Mouse (Mus musculus) forebrain, embryonic 10.5 days (tissue): Measurements from ENCODE around the gene Adamts18. TPM values are rescaled to one million over a fixed set of nuclear protein-coding genes. Genes with fewer than 3 reads are reported as not detected.

ENCODE experiments used
- DNase-seq: peaks from one replicate; pipeline ENCODE4 v3.0.0-alpha.2; 2017; ENCODE audit warnings: low spot score; ENCODE audit errors: extremely low spot score
- H3K27ac ChIP-seq: fragments of 300-500 bp; sonication (generic); 2 replicates; pipeline ENCODE4 v1.5.1; 2016; ENCODE audit warnings: mild to moderate bottlenecking
- H3K27me3 ChIP-seq: fragments of 300-500 bp; sonication (generic); 2 replicates; pipeline ENCODE4 v1.6.1; 2016; ENCODE audit warnings: mild to moderate bottlenecking; ENCODE audit not compliant: poor library complexity, severe bottlenecking
- H3K36me3 ChIP-seq: fragments of 300-500 bp; sonication (generic); replicated peaks from 2 replicates; pipeline ENCODE4 v1.6.1; 2016; ENCODE audit warnings: mild to moderate bottlenecking, moderate library complexity
- H3K4me1 ChIP-seq: fragments of 300-500 bp; sonication (generic); 2 replicates; pipeline ENCODE4 v1.6.1; 2016
- H3K4me3 ChIP-seq: fragments of 300-500 bp; sonication (generic); 2 replicates; pipeline ENCODE4 v1.5.1; 2016; ENCODE audit warnings: mild to moderate bottlenecking, moderate library complexity
- H3K9me3 ChIP-seq: fragments of 300-500 bp; sonication (generic); 2 replicates; pipeline ENCODE4 v1.6.1; 2016; ENCODE audit warnings: mild to moderate bottlenecking, moderate library complexity
- WGBS: fragments of 180-500 bp; shearing (Covaris S2); methylation state at CpG from one replicate; pipeline ENCODE4 v1.1.7; 2016; 5-methylcytosine and 5-hydroxymethylcytosine counted together
- polyA plus RNA-seq: library from polyadenylated mRNA; unstranded; fragments of >200 nt; fragmentation: Nextera tagmentation; extraction: Ambion mirVana; gene quantifications from 2 replicates; pipeline ENCODE4 v1.2.1, GENCODE M21; 2016

The Adamts18 gene
- polyA plus RNA-seq, 1 experiment from 2014 or later: 1.6 TPM

DNA sequence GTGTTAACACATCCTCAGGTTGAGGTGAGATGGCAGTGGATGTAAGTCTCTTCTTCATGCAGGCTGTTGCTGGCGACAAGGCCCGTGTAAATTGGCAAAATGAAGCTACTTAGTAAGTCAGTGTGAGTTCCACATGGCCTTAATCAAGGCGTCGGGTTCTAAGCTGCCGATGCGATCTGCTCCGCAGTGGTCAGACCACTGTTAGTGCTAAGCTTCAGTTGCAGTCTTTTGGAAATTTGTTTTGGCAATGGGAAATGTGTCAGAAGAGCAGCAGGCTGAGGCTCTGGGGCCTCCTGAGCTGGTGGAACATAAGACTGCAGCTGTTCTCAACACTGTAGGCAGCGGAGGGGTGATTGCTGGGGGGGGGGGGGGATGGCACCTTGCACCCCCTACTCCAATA is 182.6 kb downstream of the Adamts18 start:
- Histone ChIP-seq H3K36me3 (no peaks in the 10 kb centered on the region), H3K27me3 (no peaks in the 10 kb centered on the region), H3K9me3 (no peaks in the 10 kb centered on the region), H3K27ac (peak overlapping the region; percentile 65; the same call in 1 of the 2 replicates), H3K4me3 (no peak overlapping the region), H3K4me1 (peaks cover 40% of the 10 kb centered on the region)
- WGBS: 89% methylated on average over 8 of the region's 8 CpGs
- no peak for DNase-seq

DNA sequence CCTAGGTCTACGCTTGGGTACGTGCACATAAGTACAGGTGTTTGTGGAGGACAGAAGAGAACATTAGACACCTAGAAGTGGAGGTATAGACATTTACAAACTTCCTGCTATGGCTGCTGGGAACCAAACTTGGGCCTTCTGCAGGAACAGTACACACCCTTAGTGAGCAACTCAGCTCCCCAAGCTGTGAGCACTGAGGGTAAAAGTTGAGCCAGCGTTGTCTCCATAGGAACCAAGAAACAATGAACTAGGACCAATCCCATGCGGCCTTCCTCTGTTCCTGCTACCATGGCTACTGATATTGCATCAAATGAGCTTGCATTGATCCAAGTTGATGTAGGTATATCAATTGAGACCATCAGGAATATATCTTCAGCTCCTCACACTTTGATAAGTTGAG is 183.5 kb downstream of the Adamts18 start:
- no peak overlapping the region for H3K4me3 ChIP-seq
- no peaks in the 10 kb centered on the region for H3K9me3 ChIP-seq
- peaks cover 40% of the 10 kb centered on the region for H3K4me1 ChIP-seq
- peak overlapping the region; percentile 48 for H3K27ac ChIP-seq
- DNase-seq: no peak
- WGBS: 62% methylated on average over 4 of the region's 4 CpGs
- H3K36me3 ChIP-seq: no peaks in the 10 kb centered on the region
- H3K27me3 ChIP-seq: no peaks in the 10 kb centered on the region

DNA sequence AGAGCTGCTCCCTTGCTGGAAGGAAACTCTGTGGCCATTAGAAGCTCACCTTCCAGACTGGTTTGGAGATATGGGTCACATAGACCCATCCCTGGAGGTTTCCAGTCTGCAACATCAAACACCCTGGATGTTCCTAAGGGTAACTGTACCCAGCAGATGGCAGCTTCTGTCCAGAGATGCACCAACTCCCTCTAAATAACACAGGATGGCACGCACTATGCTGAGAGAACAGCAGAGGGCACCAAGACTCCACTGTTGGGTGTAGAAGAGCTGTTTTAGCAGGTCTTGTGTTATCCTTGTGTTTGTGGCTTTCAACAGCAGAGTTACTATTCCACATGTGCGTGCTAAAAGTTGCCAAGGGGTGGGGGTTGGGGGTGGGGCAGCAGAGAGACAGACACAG is 184.0 kb downstream of the Adamts18 start:
- H3K4me3 ChIP-seq: no peak overlapping the region
- WGBS: 16% methylated on average over 2 of the region's 2 CpGs
- peaks cover 36% of the 10 kb centered on the region for H3K4me1 ChIP-seq
- no peaks in the 10 kb centered on the region for H3K36me3 ChIP-seq
- no peaks in the 10 kb centered on the region for H3K9me3 ChIP-seq
- DNase-seq: peak; percentile 76
- H3K27me3 ChIP-seq: no peaks in the 10 kb centered on the region
- H3K27ac ChIP-seq: peak overlapping the region; percentile 48

DNA sequence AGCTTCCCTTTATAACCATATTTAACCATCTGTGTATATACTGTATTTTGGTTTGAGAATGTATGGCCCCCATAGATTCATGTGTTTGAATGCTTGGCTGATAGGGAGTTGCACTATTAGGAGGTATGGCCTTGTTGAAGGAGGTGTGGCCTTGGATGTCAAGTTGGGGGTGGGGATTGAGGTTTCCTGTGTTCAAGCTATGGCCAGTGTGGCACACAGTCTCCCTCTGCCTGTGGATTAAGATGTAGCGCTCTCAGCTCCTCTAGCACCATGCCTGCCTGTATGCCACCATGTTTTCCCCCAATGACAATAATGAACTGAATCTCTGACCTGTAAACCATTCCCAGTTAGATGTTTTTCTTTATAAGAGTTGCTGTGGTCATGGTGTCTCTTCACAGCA is 188.4 kb downstream of the Adamts18 start:
- H3K36me3 ChIP-seq: no peaks in the 10 kb centered on the region
- H3K27ac ChIP-seq: no peak overlapping the region
- DNase-seq: no peak
- H3K4me3 ChIP-seq: no peak overlapping the region
- H3K4me1 ChIP-seq: peaks cover 5% of the 10 kb centered on the region
- no peaks in the 10 kb centered on the region for H3K9me3 ChIP-seq
- WGBS: 92% methylated on average over 1 of the region's 1 CpGs
- H3K27me3 ChIP-seq: no peaks in the 10 kb centered on the region

DNA sequence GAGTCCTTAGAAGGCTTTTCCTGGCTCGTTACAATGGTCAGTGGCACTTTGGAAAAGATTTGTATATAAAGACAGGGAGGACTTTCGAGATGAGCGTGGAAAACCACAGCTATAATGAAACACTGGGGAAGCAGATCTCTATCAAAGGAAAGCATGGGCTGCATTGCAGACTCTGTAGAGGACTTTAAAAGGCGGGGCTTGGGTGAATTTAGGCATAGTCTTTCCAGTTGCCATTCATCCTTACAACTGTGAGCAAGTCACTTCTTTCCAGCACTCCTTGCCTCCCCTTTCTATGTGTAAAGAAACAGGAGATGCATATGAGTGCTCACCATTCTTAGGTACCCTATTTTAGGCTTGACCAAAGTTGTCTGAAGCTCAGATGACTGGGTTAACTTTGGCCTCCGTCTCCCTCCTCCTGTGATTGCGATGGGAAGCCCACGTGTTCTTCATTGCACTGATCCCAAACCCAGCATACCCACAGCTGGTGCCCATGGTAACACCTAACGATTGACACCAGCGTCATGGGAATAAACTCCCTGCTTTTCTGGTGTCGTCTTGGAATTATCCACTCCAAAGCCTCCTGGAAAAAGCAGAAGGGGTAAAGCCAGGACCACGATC is 191.7 kb downstream of the Adamts18 start:
- 84% methylated on average over 11 of the region's 11 CpGs for WGBS
- Histone ChIP-seq H3K9me3 (no peaks in the 10 kb centered on the region), H3K4me3 (no peak overlapping the region), H3K27me3 (no peaks in the 10 kb centered on the region), H3K4me1 (no peaks in the 10 kb centered on the region), H3K36me3 (no peaks in the 10 kb centered on the region), H3K27ac (no peak overlapping the region)
- no peak for DNase-seq

DNA sequence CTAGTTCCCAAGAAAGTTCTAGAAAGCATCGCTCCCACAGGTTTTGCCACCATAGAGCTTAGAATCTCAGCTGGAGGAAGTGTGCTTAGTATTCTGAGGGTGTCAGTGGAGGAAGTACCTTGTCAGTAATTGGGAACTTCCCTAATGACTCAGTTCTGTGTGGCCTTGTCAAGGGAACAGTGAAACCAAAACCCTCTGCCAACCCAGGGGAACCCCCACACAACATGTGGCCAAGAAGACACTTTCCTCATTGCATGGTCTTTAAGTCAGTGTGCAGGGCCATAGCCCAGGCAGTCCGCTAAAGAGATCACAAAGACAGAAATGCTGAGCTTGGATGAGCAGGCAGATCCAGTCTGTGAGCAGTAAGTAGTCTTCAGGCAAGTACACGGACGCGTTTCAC is 192.4 kb downstream of the Adamts18 start:
- Histone ChIP-seq H3K27me3 (no peaks in the 10 kb centered on the region), H3K9me3 (no peaks in the 10 kb centered on the region), H3K36me3 (no peaks in the 10 kb centered on the region), H3K4me1 (no peaks in the 10 kb centered on the region), H3K4me3 (no peak overlapping the region), H3K27ac (no peak overlapping the region)
- no peak for DNase-seq
- 94% methylated on average over 5 of the region's 5 CpGs for WGBS

DNA sequence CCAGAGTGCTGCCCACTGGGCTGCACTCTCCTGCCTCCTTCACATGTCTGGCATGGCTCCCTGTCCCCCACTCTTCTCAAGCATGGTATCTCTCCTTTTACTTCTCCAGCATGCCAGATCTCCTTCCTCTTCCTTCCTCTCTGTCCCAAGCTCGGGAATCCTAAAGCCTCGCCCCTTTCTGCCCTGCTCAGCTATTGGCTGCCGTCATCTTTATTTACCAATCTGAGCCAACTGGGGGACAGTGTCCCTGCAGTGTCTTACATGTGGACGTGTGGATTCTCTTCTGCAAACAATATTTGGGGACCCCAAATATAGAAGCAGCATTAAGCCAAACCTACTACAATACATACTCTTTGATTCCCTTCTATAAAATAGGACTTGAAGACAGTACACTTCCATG is 195.4 kb downstream of the Adamts18 start:
- no peak overlapping the region for H3K4me3 ChIP-seq

DNA sequence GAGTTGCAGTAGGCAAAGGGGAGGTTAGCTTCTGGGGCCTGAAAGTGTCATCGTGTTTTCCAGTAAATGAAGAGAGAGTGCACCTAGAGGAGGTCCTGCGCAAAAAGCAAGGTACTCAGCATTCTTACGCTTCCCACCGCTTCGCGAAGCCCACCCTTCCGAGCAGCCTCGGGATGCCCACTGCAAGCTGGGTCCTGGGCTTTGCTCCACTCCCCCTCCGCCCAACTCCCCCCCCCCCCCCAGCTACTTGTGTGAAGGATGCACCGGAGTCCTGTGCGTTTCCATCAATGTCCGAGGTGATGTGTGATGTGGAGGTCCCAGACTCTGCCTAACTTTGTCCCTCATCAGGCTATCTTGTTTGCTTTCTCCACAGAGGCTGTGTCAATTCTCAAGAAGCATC is 196.1 kb downstream of the Adamts18 start:
- no peak for DNase-seq
- no peaks in the 10 kb centered on the region for H3K36me3 ChIP-seq
- H3K4me1 ChIP-seq: no peaks in the 10 kb centered on the region
- H3K27me3 ChIP-seq: no peaks in the 10 kb centered on the region
- H3K27ac ChIP-seq: no peak overlapping the region
- H3K9me3 ChIP-seq: no peaks in the 10 kb centered on the region
- 86% methylated on average over 12 of the region's 12 CpGs for WGBS
- no peak overlapping the region for H3K4me3 ChIP-seq

More for the DNA sequence above, 195.4 kb downstream of the Adamts18 start:
- 68% methylated on average over 4 of the region's 4 CpGs for WGBS
- H3K36me3 ChIP-seq: no peaks in the 10 kb centered on the region
- no peak overlapping the region for H3K27ac ChIP-seq
- no peaks in the 10 kb centered on the region for H3K4me1 ChIP-seq
- DNase-seq: no peak
- H3K9me3 ChIP-seq: no peaks in the 10 kb centered on the region
- no peaks in the 10 kb centered on the region for H3K27me3 ChIP-seq

Other genes starting within 250 kb of the Adamts18 start
- gene Mon1b, start 213.2 kb downstream of the Adamts18 start, polyA plus RNA-seq: 8.7 and 9.9 TPM in 2 replicates
- gene Syce1l, start 205.5 kb downstream of the Adamts18 start, polyA plus RNA-seq: not detected in 2 replicates